Mouse (Mus musculus) stomach, postnatal 0 days (tissue): ENCODE results near the gene Col23a1. TPM values are rescaled to one million over a fixed set of nuclear protein-coding genes. Genes with fewer than 3 reads are reported as not detected.

Experiments
- ATAC-seq: fragments of 200-750 bp; cut with Nextera tagmentation; 2 replicates; pipeline ENCODE4 v1.8.0; 2017; ENCODE audit not compliant: low FRiP score, low TSS enrichment
- DNase-seq: peaks from one replicate; pipeline ENCODE4 v3.0.0-alpha.2; 2016; ENCODE audit warnings: low spot score
- H3K27ac ChIP-seq: fragments of 300-500 bp; sonication (generic); replicated peaks from 2 replicates; pipeline ENCODE4 v1.5.1; 2014; ENCODE audit warnings: mild to moderate bottlenecking, control low read depth
- H3K27me3 ChIP-seq: fragments of 300-500 bp; sonication (generic); 2 replicates; pipeline ENCODE4 v1.6.1; 2014; ENCODE audit warnings: low read length; ENCODE audit not compliant: control insufficient read depth, insufficient read depth
- H3K36me3 ChIP-seq: fragments of 300-500 bp; sonication (generic); 2 replicates; pipeline ENCODE4 v1.6.1; 2014; ENCODE audit warnings: low read length, mixed read lengths; ENCODE audit not compliant: control insufficient read depth, insufficient read depth
- H3K4me1 ChIP-seq: fragments of 300-500 bp; sonication (generic); replicated peaks from 2 replicates; pipeline ENCODE4 v1.6.1; 2014; ENCODE audit warnings: antibody characterized with exemption; ENCODE audit not compliant: control insufficient read depth, insufficient read depth
- H3K4me2 ChIP-seq: fragments of 300-500 bp; sonication (generic); replicated peaks from 2 replicates; pipeline ENCODE4 v1.6.1; 2014; ENCODE audit warnings: low read depth, mild to moderate bottlenecking, control low read depth, moderate library complexity
- H3K4me3 ChIP-seq: fragments of 300-500 bp; sonication (generic); 2 replicates; pipeline ENCODE4 v1.5.1; 2014; ENCODE audit warnings: low read depth, low read length, control low read depth
- H3K9ac ChIP-seq: fragments of 300-500 bp; sonication (generic); 2 replicates; pipeline ENCODE4 v1.6.1; 2014; ENCODE audit warnings: mild to moderate bottlenecking, low read length, control low read depth, mixed read lengths
- H3K9me3 ChIP-seq: fragments of 300-500 bp; sonication (generic); 2 replicates; pipeline ENCODE4 v1.6.1; 2016; ENCODE audit warnings: low read length; ENCODE audit not compliant: control insufficient read depth
- CTCF ChIP-seq: IDR thresholded peaks from 2 replicates; pipeline ENCODE4 v1.5.1; 2016; ENCODE audit warnings: antibody characterized with exemption, low read depth, mild to moderate bottlenecking, moderate library complexity
- EP300 ChIP-seq: optimal IDR thresholded peaks from 2 replicates; pipeline ENCODE3; 2016; ENCODE audit warnings: antibody characterized with exemption
- WGBS: fragments of 180-500 bp; shearing (Covaris S2); extraction: QIAGEN DNeasy Blood & Tissue Kit; methylation state at CpG from one replicate; pipeline ENCODE4 v1.1.7; 2014; 5-methylcytosine and 5-hydroxymethylcytosine counted together
- polyA plus RNA-seq: library from polyadenylated mRNA; unstranded; fragments of >200 nt; fragmentation: Nextera tagmentation; extraction: Ambion mirVana; gene quantifications from 2 replicates; pipeline ENCODE4 v1.2.1, GENCODE M21; 2015

Gene Col23a1
- polyA plus RNA-seq, 1 experiment from 2014 or later: 2.5 TPM

- TF ChIP-seq CTCF: no peak
- TF ChIP-seq EP300: no peak
- peaks cover 3% of the 10 kb centered on the region; the same call in 1 of the 2 replicates for H3K4me1 ChIP-seq
- no peaks in the 10 kb centered on the region for H3K9me3 ChIP-seq
- H3K4me3 ChIP-seq: no peak overlapping the region
- H3K9ac ChIP-seq: no peak overlapping the region
- peak; percentile 21 for DNase-seq
- no peaks in the 10 kb centered on the region for H3K27me3 ChIP-seq
- WGBS: 48% methylated on average over 4 of the region's 4 CpGs
- ATAC-seq: peak; percentile 63; the same call in 1 of the 2 replicates
- H3K36me3 ChIP-seq: no peaks in the 10 kb centered on the region
- peak overlapping the region; percentile 24; the same call in 1 of the 2 replicates for H3K27ac ChIP-seq
- no peak overlapping the region for H3K4me2 ChIP-seq
Observed at GRCm38 (mm10) chr11:51391548-51391947, 101.8 kb downstream of the Col23a1 start.

- no peak overlapping the region for H3K9ac ChIP-seq
- H3K4me3 ChIP-seq: no peak overlapping the region
- no peak overlapping the region for H3K4me2 ChIP-seq
- ATAC-seq (no peak), DNase-seq (no peak)
- no peaks in the 10 kb centered on the region for H3K4me1 ChIP-seq
- H3K27ac ChIP-seq: no peak overlapping the region
- H3K27me3 ChIP-seq: no peaks in the 10 kb centered on the region
- no peaks in the 10 kb centered on the region for H3K36me3 ChIP-seq
- 65% methylated on average over 9 of the region's 9 CpGs for WGBS
- TF ChIP-seq EP300 (no peak), CTCF (no peak)
- no peaks in the 10 kb centered on the region for H3K9me3 ChIP-seq
Observed at GRCm38 (mm10) chr11:51394301-51394865, 104.7 kb downstream of the Col23a1 start.

DNA sequence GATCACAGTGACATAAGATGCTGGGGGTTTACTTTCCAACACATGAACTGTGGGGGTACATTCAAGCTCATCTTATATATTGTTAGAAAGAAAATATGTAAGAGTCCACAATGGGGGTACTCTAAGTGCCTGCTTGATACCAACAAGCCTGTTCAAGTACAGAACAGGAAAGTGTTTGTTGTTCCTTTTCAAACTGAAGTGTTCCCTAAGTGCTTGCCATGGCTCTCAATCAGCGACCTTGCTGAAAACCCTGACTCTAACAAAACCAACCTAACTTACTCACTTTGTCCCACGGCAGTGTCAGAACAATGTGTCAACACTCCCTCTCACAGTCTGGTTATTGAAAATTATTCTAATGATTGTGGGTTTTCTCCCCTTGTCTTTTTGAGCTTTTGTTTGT lies 106.7 kb downstream of the Col23a1 start:
- ATAC-seq: no peak

DNA sequence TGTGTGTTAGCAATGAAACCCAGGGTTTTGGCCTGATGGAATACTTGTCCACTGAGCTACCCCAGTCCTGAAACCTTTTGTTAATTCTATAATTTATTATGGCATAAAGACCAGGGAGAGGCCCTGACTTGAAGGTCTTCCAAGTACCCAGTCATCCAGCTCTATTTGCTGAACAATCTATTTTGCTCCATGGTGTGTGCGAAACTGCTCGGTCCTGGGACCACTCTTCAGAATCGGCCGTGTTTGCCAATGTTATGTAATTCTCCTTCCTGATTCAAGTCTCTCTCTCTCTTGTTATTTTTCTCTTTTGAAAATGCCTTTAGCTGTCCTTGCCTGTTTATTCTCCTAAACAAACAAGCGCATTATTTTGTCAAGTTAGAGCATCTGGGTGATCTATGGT lies 108.4 kb downstream of the Col23a1 start:
- no peaks in the 10 kb centered on the region for H3K9me3 ChIP-seq
- H3K9ac ChIP-seq: no peak overlapping the region
- no peak overlapping the region for H3K27ac ChIP-seq
- WGBS: 42% methylated on average over 5 of the region's 5 CpGs
- ATAC-seq (peak; percentile 38; the same call in 1 of the 2 replicates), DNase-seq (no peak)
- TF ChIP-seq CTCF: no peak
- no peak for TF ChIP-seq EP300
- H3K4me2 ChIP-seq: no peak overlapping the region
- no peaks in the 10 kb centered on the region for H3K4me1 ChIP-seq
- no peaks in the 10 kb centered on the region for H3K27me3 ChIP-seq
- no peaks in the 10 kb centered on the region for H3K36me3 ChIP-seq
- H3K4me3 ChIP-seq: no peak overlapping the region

More for the DNA sequence above, 106.7 kb downstream of the Col23a1 start:
- Histone ChIP-seq H3K4me2 (no peak overlapping the region), H3K9me3 (no peaks in the 10 kb centered on the region), H3K27me3 (no peaks in the 10 kb centered on the region), H3K9ac (no peak overlapping the region), H3K36me3 (no peaks in the 10 kb centered on the region), H3K27ac (no peak overlapping the region), H3K4me1 (no peaks in the 10 kb centered on the region), H3K4me3 (no peak overlapping the region)
- DNase-seq: no peak
- WGBS: 75% methylated on average over 2 of the region's 2 CpGs
- TF ChIP-seq EP300: no peak
- no peak for TF ChIP-seq CTCF

- Histone ChIP-seq H3K4me1 (no peaks in the 10 kb centered on the region), H3K9ac (no peak overlapping the region), H3K4me3 (no peak overlapping the region), H3K9me3 (no peaks in the 10 kb centered on the region), H3K27ac (no peak overlapping the region), H3K4me2 (no peak overlapping the region), H3K36me3 (no peaks in the 10 kb centered on the region), H3K27me3 (no peaks in the 10 kb centered on the region)
- WGBS: 85% methylated on average over 11 of the region's 11 CpGs
- TF ChIP-seq EP300: no peak
- DNase-seq (no peak), ATAC-seq (no peak)
Observed at GRCm38 (mm10) chr11:51400356-51400755, 110.6 kb downstream of the Col23a1 start.

DNA sequence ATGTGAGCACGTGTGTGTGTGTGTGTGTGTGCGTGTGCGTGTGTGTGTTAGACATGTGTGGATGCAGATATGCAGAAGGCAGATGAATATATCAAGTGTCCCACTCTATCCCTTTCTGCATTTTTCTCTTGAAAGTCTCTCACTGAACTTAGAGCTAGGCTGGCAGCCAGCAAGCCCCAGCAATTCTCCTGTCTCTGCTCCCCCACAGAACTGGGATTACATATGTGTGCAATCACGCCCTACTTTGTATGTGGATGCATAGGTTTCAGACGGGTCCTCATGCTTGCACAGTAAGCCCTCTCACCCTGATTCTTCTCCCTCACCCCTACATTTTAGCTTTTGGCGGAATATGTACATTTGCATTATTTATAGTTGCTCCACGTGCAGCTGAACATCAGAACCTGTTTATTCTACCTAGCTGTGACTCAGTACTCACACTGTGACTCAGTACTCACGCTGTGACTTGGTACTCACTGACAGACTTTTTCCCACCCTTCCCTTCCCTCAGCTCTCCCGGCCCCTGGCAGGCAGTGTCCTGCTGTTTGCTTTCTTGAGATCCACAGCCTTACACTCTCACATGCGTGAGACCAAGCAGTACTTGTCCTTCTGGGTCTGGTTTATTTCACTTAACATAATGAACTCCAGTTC lies 111.9 kb downstream of the Col23a1 start:
- H3K36me3 ChIP-seq: no peaks in the 10 kb centered on the region

More for the DNA sequence above, 111.9 kb downstream of the Col23a1 start:
- H3K4me3 ChIP-seq: no peak overlapping the region
- DNase-seq (no peak), ATAC-seq (no peak)
- no peaks in the 10 kb centered on the region for H3K4me1 ChIP-seq
- no peak overlapping the region for H3K4me2 ChIP-seq
- WGBS: 59% methylated on average over 10 of the region's 10 CpGs
- H3K27me3 ChIP-seq: no peaks in the 10 kb centered on the region
- H3K9me3 ChIP-seq: no peaks in the 10 kb centered on the region
- TF ChIP-seq EP300 (no peak), CTCF (no peak)
- H3K27ac ChIP-seq: no peak overlapping the region
- no peak overlapping the region for H3K9ac ChIP-seq
